Mouse (Mus musculus) small intestine, adult 2 months (tissue): ENCODE results near the gene Taok1.

Experiments used
- CTCF ChIP-seq: fragments of 200-500 bp; IDR thresholded peaks from 2 replicates; pipeline ENCODE4 v1.5.1; 2012; ENCODE audit warnings: low read depth, mild to moderate bottlenecking, control low read depth, inconsistent platforms, low read length, moderate library complexity, mixed read lengths; ENCODE audit not compliant: insufficient replicate concordance, insufficient read length; ENCODE audit errors: extremely low read depth
- POLR2A ChIP-seq: fragments of 200-500 bp; IDR thresholded peaks from 2 replicates; pipeline ENCODE4 v1.6.1; 2012; ENCODE audit warnings: low read depth, mild to moderate bottlenecking, control low read depth, inconsistent platforms, low read length, moderate library complexity

GRCm38 (mm10) chr11:77491123-77491501 lies 116.5 kb downstream of the Taok1 start:
- TF ChIP-seq CTCF, result peak; percentile 99
- peak; percentile 27; the same call in 1 of the 2 replicates for TF ChIP-seq POLR2A
